Mouse (Mus musculus) urinary bladder, postnatal 36 days (tissue): ENCODE data around the gene Olfr720.

Experiments used
- DNase-seq, 2 experiments: peaks; one replicate each; pipeline ENCODE4 v3.0.0; 2022; ENCODE audit warnings: low spot score in 2 of 2, mixed read lengths in 1 of 2

Olfr720 gene

GRCm38 (mm10) chr14:14186738-14187137 is at the start of gene Olfr720:
Olfr720 (minus strand) TSS chr14:14186838.
- DNase-seq: no peak
